Mouse (Mus musculus): ENCODE results near the gene Hist1h2ag.

DNA sequence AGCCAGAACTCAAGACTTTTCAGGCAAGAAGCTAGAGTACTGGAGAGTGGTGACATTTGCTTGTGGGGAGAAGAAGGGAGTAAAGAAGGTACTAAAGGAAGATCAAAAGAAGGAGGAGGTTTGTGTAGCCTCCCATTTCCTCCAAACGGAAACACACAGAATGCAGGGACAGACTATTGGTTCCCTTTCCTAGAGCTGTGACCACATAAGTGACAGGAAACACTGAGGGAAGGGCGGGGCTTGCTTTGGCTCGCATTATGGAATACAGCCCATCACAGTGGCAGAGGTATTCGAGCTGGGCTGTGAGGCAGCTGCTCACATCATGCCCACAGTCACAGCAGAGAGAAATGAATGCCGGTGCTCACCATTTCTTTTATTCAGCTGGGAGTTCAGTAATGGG, 40.9 kb downstream of the Hist1h2ag start:
- no peak for TF ChIP-seq POLR2A (IDR thresholded peaks at IDR 0.05; ENCODE audit: low read depth, low read length)
- no peak for TF ChIP-seq CTCF (IDR thresholded peaks at IDR 0.05; ENCODE audit: extremely low read depth, insufficient read depth, insufficient read length, insufficient replicate concordance)
